Mouse (Mus musculus) bone marrow macrophage, adult 2 months (primary cell): ENCODE results near the gene Gprc5a.

Experiments
- CTCF ChIP-seq: IDR thresholded peaks from 2 replicates; pipeline ENCODE4 v1.5.1; 2012; ENCODE audit warnings: low read depth, mild to moderate bottlenecking, low read length, moderate library complexity
- POLR2A ChIP-seq: IDR thresholded peaks from 2 replicates; pipeline ENCODE4 v1.6.1; 2012; ENCODE audit warnings: mild to moderate bottlenecking, low read depth, low read length, borderline replicate concordance

GRCm38 (mm10) chr6:135069856-135070255 lies 4.4 kb downstream of the Gprc5a start:
- TF ChIP-seq CTCF (no peak), POLR2A (no peak)
